Mouse (Mus musculus) lung, embryonic 16.5 days (tissue): ENCODE measurements around the gene Tec. TPM values are rescaled to one million over a fixed set of nuclear protein-coding genes. Genes with fewer than 3 reads are reported as not detected.

ENCODE experiments used
- ATAC-seq: fragments of 200-750 bp; cut with Nextera tagmentation; 2 replicates; pipeline ENCODE4 v1.8.0; 2017; ENCODE audit warnings: low read depth, mild to moderate bottlenecking, moderate library complexity
- H3K27ac ChIP-seq: fragments of 300-500 bp; sonication (generic); 2 replicates; pipeline ENCODE4 v1.5.1; 2014; ENCODE audit warnings: mild to moderate bottlenecking, control low read depth, low read length
- H3K27me3 ChIP-seq: fragments of 300-500 bp; sonication (generic); 2 replicates; pipeline ENCODE4 v1.6.1; 2014; ENCODE audit warnings: low read depth, low read length, mixed read lengths; ENCODE audit not compliant: control insufficient read depth, insufficient read depth
- H3K36me3 ChIP-seq: fragments of 300-500 bp; sonication (generic); 2 replicates; pipeline ENCODE4 v1.6.1; 2014; ENCODE audit warnings: low read length; ENCODE audit not compliant: control insufficient read depth, insufficient read depth
- H3K4me1 ChIP-seq: fragments of 300-500 bp; sonication (generic); replicated peaks from 2 replicates; pipeline ENCODE4 v1.6.1; 2014; ENCODE audit warnings: low read length, mixed read lengths; ENCODE audit not compliant: control insufficient read depth, insufficient read depth
- H3K4me2 ChIP-seq: fragments of 300-500 bp; sonication (generic); 2 replicates; pipeline ENCODE4 v1.6.1; 2014; ENCODE audit warnings: low read depth, low read length, control low read depth
- H3K4me3 ChIP-seq: fragments of 300-500 bp; sonication (generic); 2 replicates; pipeline ENCODE4 v1.5.1; 2014; ENCODE audit warnings: mild to moderate bottlenecking, low read length, control low read depth
- H3K9ac ChIP-seq: fragments of 300-500 bp; sonication (generic); 2 replicates; pipeline ENCODE4 v1.6.1; 2014; ENCODE audit warnings: low read length, control low read depth
- H3K9me3 ChIP-seq: fragments of 300-500 bp; sonication (generic); 2 replicates; pipeline ENCODE4 v1.6.1; 2016; ENCODE audit warnings: low read length; ENCODE audit not compliant: control insufficient read depth
- WGBS: fragments of 180-500 bp; shearing (Covaris S2); extraction: QIAGEN DNeasy Blood & Tissue Kit; methylation state at CpG from one replicate; pipeline ENCODE4 v1.1.7; 2014; 5-methylcytosine and 5-hydroxymethylcytosine counted together
- polyA plus RNA-seq: library from polyadenylated mRNA; unstranded; fragments of >200 nt; fragmentation: Nextera tagmentation; extraction: Ambion mirVana; gene quantifications from 2 replicates; pipeline ENCODE4 v1.2.1, GENCODE M21; 2015

Tec gene
- polyA plus RNA-seq, 1 experiment from 2014 or later, result 4.0 TPM

GRCm38 (mm10) chr5:72725404-72725803 is 142.9 kb downstream of the Tec start:
- Histone ChIP-seq H3K27ac (no peak overlapping the region), H3K27me3 (no peaks in the 10 kb centered on the region), H3K36me3 (no peaks in the 10 kb centered on the region), H3K9ac (no peak overlapping the region), H3K4me1 (no peaks in the 10 kb centered on the region), H3K9me3 (no peaks in the 10 kb centered on the region), H3K4me2 (no peak overlapping the region), H3K4me3 (no peak overlapping the region)
- WGBS, result 77% methylated on average over 3 of the region's 3 CpGs
- ATAC-seq, result no peak

GRCm38 (mm10) chr5:72723429-72723828 is 144.9 kb downstream of the Tec start:
- Histone ChIP-seq H3K4me2 (no peak overlapping the region), H3K27me3 (no peaks in the 10 kb centered on the region), H3K9ac (no peak overlapping the region), H3K9me3 (no peaks in the 10 kb centered on the region), H3K36me3 (no peaks in the 10 kb centered on the region), H3K4me3 (no peak overlapping the region), H3K27ac (no peak overlapping the region), H3K4me1 (no peaks in the 10 kb centered on the region)
- no peak for ATAC-seq
- 61% methylated on average over 2 of the region's 2 CpGs for WGBS

GRCm38 (mm10) chr5:72720587-72720986 is 147.7 kb downstream of the Tec start:
- Histone ChIP-seq H3K27ac (no peak overlapping the region), H3K4me1 (no peaks in the 10 kb centered on the region), H3K27me3 (no peaks in the 10 kb centered on the region), H3K4me2 (no peak overlapping the region), H3K4me3 (no peak overlapping the region), H3K36me3 (no peaks in the 10 kb centered on the region), H3K9me3 (no peaks in the 10 kb centered on the region), H3K9ac (no peak overlapping the region)
- WGBS, result 49% methylated on average over 7 of the region's 7 CpGs
- no peak for ATAC-seq

GRCm38 (mm10) chr5:72710572-72711278 is 157.6 kb downstream of the Tec start:
- H3K9ac ChIP-seq, result no peak overlapping the region
- no peaks in the 10 kb centered on the region for H3K4me1 ChIP-seq
- H3K27me3 ChIP-seq, result no peaks in the 10 kb centered on the region
- no peaks in the 10 kb centered on the region for H3K36me3 ChIP-seq
- H3K9me3 ChIP-seq, result no peaks in the 10 kb centered on the region
- no peak overlapping the region for H3K4me2 ChIP-seq
- H3K4me3 ChIP-seq, result no peak overlapping the region
- no peak overlapping the region for H3K27ac ChIP-seq
- 23% methylated on average over 4 of the region's 4 CpGs for WGBS
- ATAC-seq, result peak; percentile 23; the same call in 1 of the 2 replicates

GRCm38 (mm10) chr5:72709976-72710375 is 158.3 kb downstream of the Tec start:
- Histone ChIP-seq H3K27ac (no peak overlapping the region), H3K27me3 (no peaks in the 10 kb centered on the region), H3K4me3 (no peak overlapping the region), H3K4me1 (no peaks in the 10 kb centered on the region), H3K9me3 (no peaks in the 10 kb centered on the region), H3K9ac (no peak overlapping the region), H3K4me2 (no peak overlapping the region), H3K36me3 (no peaks in the 10 kb centered on the region)
- no peak for ATAC-seq
- 87% methylated on average over 9 of the region's 9 CpGs for WGBS

GRCm38 (mm10) chr5:72709451-72709850 is 158.8 kb downstream of the Tec start:
- H3K4me1 ChIP-seq, result no peaks in the 10 kb centered on the region
- H3K9me3 ChIP-seq, result no peaks in the 10 kb centered on the region
- no peak overlapping the region for H3K9ac ChIP-seq
- 78% methylated on average over 13 of the region's 13 CpGs for WGBS
- H3K27ac ChIP-seq, result no peak overlapping the region
- H3K36me3 ChIP-seq, result no peaks in the 10 kb centered on the region
- H3K27me3 ChIP-seq, result no peaks in the 10 kb centered on the region
- no peak overlapping the region for H3K4me3 ChIP-seq
- H3K4me2 ChIP-seq, result no peak overlapping the region
- ATAC-seq, result no peak

GRCm38 (mm10) chr5:72706722-72707121 is 161.6 kb downstream of the Tec start:
- Histone ChIP-seq H3K27me3 (no peaks in the 10 kb centered on the region), H3K27ac (no peak overlapping the region), H3K4me1 (no peaks in the 10 kb centered on the region), H3K4me2 (no peak overlapping the region), H3K9me3 (no peaks in the 10 kb centered on the region), H3K4me3 (no peak overlapping the region), H3K9ac (no peak overlapping the region), H3K36me3 (no peaks in the 10 kb centered on the region)
- no peak for ATAC-seq
- WGBS, result 61% methylated on average over 10 of the region's 10 CpGs

- H3K4me2 ChIP-seq, result no peak overlapping the region
- no peaks in the 10 kb centered on the region for H3K9me3 ChIP-seq
- ATAC-seq, result no peak
These were observed 162.2 kb downstream of the Tec start for GRCm38 (mm10) chr5:72706095-72706494.

More at GRCm38 (mm10) chr5:72706095-72706494, 162.2 kb downstream of the Tec start:
- WGBS, result 57% methylated on average over 10 of the region's 10 CpGs
- H3K9ac ChIP-seq, result no peak overlapping the region
- H3K27ac ChIP-seq, result no peak overlapping the region
- H3K27me3 ChIP-seq, result no peaks in the 10 kb centered on the region
- no peaks in the 10 kb centered on the region for H3K36me3 ChIP-seq
- H3K4me3 ChIP-seq, result no peak overlapping the region
- no peaks in the 10 kb centered on the region for H3K4me1 ChIP-seq
